Mouse (Mus musculus): ENCODE measurements around the gene Enah. TPM values are rescaled to one million over a fixed set of nuclear protein-coding genes. Genes with fewer than 3 reads are reported as not detected.

The Enah gene
- 27.3 and 33.5 TPM in 2 replicates for polyA plus RNA-seq (2015; fragmentation: Nextera tagmentation; extraction: Ambion mirVana)

- Histone ChIP-seq H3K4me2 (ENCODE audit: low read length) (peak within 1 kb of the TSS; percentile 50), H3K9ac (ENCODE audit: low read depth, low read length) (peak within 1 kb of the TSS; percentile 90), H3K27me3 (ENCODE audit: control insufficient read depth, insufficient read depth, low read depth, low read length) (no peaks in the 10 kb centered on the region), H3K4me3 (ENCODE audit: low read depth, low read length) (peak within 1 kb of the TSS; percentile 87), H3K9me3 (replicated peaks; ENCODE audit: control insufficient read depth, low read length, poor library complexity, severe bottlenecking) (no peaks in the 10 kb centered on the region), H3K4me1 (ENCODE audit: control insufficient read depth, insufficient read depth, low read length) (peaks cover 27% of the 10 kb centered on the region), H3K27ac (ENCODE audit: low read length) (peak within 1 kb of the TSS; percentile 99), H3K36me3 (ENCODE audit: control insufficient read depth, insufficient read depth, low read length) (no peaks in the 10 kb centered on the region)
- peak; percentile 85 for ATAC-seq
- WGBS, result under 1% methylated on average over 50 of the region's 109 CpGs
Measured at GRCm38 (mm10) chr1:182019926-182020801, at the start of gene Enah. Gene Enah (minus strand): TSS chr1:182019990.

DNA sequence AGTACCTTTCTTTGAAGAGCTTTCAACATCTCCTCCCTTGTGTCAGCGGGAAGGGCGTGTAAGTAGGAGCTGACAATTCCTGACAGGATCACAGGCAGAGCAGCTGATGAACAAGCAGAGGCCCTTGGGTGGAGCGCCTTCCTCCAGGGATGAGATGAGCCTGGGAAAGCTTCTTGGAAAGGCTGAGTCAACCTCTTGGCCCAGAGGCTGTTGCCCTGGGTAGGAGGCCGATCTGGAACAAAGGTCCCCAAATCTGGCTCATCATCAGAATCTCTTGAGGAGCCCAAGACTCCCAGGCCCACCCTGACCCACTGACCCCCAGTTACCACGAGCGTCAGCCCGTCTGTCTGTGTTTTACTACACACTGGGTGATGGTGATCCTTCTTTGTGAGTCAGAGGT lies 48.3 kb upstream of the Enah start:
- no peak overlapping the region for H3K27ac ChIP-seq (ENCODE audit: low read length)
- no peak overlapping the region for H3K9ac ChIP-seq (ENCODE audit: low read depth, low read length)
- 86% methylated on average over 7 of the region's 7 CpGs for WGBS
- no peaks in the 10 kb centered on the region for H3K36me3 ChIP-seq (ENCODE audit: control insufficient read depth, insufficient read depth, low read length)
- no peaks in the 10 kb centered on the region for H3K27me3 ChIP-seq (ENCODE audit: control insufficient read depth, insufficient read depth, low read depth, low read length)
- no peak for ATAC-seq
- no peak overlapping the region for H3K4me3 ChIP-seq (ENCODE audit: low read depth, low read length)
- no peak overlapping the region for H3K4me2 ChIP-seq (ENCODE audit: low read length)
- no peaks in the 10 kb centered on the region for H3K4me1 ChIP-seq (ENCODE audit: control insufficient read depth, insufficient read depth, low read length)
- no peaks in the 10 kb centered on the region for H3K9me3 ChIP-seq (replicated peaks; ENCODE audit: control insufficient read depth, low read length, poor library complexity, severe bottlenecking)

DNA sequence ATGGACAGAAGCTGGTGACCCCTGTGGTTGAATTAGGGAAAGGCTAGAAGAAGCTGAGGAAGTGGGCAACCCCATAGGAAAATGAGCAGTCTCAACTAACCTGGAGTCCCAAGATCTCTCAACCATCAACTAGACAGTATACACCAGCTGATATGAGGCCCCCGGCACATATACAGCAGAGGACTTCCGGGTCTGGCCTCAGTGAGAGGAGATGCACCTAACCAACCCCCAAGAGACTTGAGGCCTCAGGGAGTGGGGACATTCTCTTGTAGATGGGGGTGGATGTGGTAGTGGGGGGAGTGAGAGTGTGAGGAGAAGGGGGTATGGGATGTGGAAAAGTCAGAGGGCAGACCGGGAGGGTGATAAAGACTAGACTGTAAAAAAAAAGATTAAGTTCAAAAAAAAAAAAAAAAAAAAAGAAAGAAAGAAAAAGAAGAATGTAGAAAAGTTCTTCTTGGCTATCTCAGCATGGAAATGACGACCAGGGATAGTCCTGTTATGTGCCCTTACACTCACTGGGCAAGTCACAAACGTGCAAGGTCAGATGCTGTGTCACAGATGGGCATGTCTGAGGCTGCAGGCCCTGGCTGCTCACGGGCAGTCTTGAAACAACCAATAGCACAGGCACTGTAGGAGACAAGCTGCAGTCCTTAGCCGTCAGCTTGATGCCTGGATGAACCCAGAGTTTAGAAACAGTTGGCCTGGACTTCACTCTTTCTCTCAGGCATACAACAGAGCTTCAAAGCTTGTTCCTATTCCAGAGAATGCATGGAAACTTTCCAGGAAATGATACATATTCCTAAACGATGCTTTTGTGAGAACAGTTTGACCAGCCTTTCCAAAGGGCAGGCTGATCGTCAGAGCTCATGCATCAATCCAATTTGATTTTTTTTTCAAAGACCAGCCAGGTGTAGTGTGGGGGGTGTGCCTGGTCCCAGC lies 47.0 kb upstream of the Enah start:
- ATAC-seq, result no peak
- no peaks in the 10 kb centered on the region for H3K4me1 ChIP-seq (ENCODE audit: control insufficient read depth, insufficient read depth, low read length)
- no peaks in the 10 kb centered on the region for H3K36me3 ChIP-seq (ENCODE audit: control insufficient read depth, insufficient read depth, low read length)
- no peak overlapping the region for H3K4me3 ChIP-seq (ENCODE audit: low read depth, low read length)
- H3K27ac ChIP-seq (ENCODE audit: low read length), result no peak overlapping the region
- WGBS, result 75% methylated on average over 9 of the region's 9 CpGs
- H3K27me3 ChIP-seq (ENCODE audit: control insufficient read depth, insufficient read depth, low read depth, low read length), result no peaks in the 10 kb centered on the region
- no peaks in the 10 kb centered on the region for H3K9me3 ChIP-seq (replicated peaks; ENCODE audit: control insufficient read depth, low read length, poor library complexity, severe bottlenecking)
- H3K9ac ChIP-seq (ENCODE audit: low read depth, low read length), result no peak overlapping the region
- H3K4me2 ChIP-seq (ENCODE audit: low read length), result no peak overlapping the region

DNA sequence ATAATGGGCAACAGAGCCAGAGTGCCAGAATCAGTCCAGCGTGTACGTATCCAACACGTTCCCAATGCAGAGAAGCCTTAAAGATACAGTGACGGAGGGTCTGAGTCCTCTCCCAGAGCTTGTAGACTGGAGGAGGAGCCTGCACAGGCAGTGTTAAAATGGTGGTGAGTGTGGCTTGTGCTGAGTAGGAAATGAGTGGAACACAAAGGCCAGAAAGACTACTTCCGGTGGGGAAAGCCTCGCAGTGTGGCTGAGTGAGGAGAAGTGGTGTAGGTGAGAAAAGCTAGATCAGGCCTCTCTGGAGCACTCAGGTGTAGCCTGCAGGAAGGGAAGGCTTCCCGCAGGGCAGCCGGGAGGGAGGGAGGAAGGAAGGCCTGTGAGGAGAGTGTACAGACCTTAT lies 43.9 kb upstream of the Enah start:
- WGBS, result 81% methylated on average over 8 of the region's 8 CpGs

GRCm38 (mm10) chr1:182062801-182063200 lies 43.0 kb upstream of the Enah start:
- WGBS, result over 99% methylated on average over 8 of the region's 8 CpGs
- no peaks in the 10 kb centered on the region for H3K4me1 ChIP-seq (ENCODE audit: control insufficient read depth, insufficient read depth, low read length)
- ATAC-seq, result no peak
- no peaks in the 10 kb centered on the region for H3K36me3 ChIP-seq (ENCODE audit: control insufficient read depth, insufficient read depth, low read length)
- no peak overlapping the region for H3K4me2 ChIP-seq (ENCODE audit: low read length)
- no peak overlapping the region for H3K9ac ChIP-seq (ENCODE audit: low read depth, low read length)
- no peak overlapping the region for H3K27ac ChIP-seq (ENCODE audit: low read length)
- no peak overlapping the region for H3K4me3 ChIP-seq (ENCODE audit: low read depth, low read length)
- H3K27me3 ChIP-seq (ENCODE audit: control insufficient read depth, insufficient read depth, low read depth, low read length), result no peaks in the 10 kb centered on the region
- H3K9me3 ChIP-seq (replicated peaks; ENCODE audit: control insufficient read depth, low read length, poor library complexity, severe bottlenecking), result no peaks in the 10 kb centered on the region

More for the DNA sequence above, 43.9 kb upstream of the Enah start:
- Histone ChIP-seq H3K9me3 (replicated peaks; ENCODE audit: control insufficient read depth, low read length, poor library complexity, severe bottlenecking) (no peaks in the 10 kb centered on the region), H3K4me3 (ENCODE audit: low read depth, low read length) (no peak overlapping the region), H3K36me3 (ENCODE audit: control insufficient read depth, insufficient read depth, low read length) (no peaks in the 10 kb centered on the region), H3K9ac (ENCODE audit: low read depth, low read length) (no peak overlapping the region), H3K4me2 (ENCODE audit: low read length) (no peak overlapping the region), H3K4me1 (ENCODE audit: control insufficient read depth, insufficient read depth, low read length) (no peaks in the 10 kb centered on the region), H3K27me3 (ENCODE audit: control insufficient read depth, insufficient read depth, low read depth, low read length) (no peaks in the 10 kb centered on the region), H3K27ac (ENCODE audit: low read length) (no peak overlapping the region)
- no peak for ATAC-seq

- 96% methylated on average over 4 of the region's 4 CpGs for WGBS
- ATAC-seq, result no peak
- no peaks in the 10 kb centered on the region for H3K36me3 ChIP-seq (ENCODE audit: control insufficient read depth, insufficient read depth, low read length)
Measured at GRCm38 (mm10) chr1:182061203-182061602, 41.4 kb upstream of the Enah start.

DNA sequence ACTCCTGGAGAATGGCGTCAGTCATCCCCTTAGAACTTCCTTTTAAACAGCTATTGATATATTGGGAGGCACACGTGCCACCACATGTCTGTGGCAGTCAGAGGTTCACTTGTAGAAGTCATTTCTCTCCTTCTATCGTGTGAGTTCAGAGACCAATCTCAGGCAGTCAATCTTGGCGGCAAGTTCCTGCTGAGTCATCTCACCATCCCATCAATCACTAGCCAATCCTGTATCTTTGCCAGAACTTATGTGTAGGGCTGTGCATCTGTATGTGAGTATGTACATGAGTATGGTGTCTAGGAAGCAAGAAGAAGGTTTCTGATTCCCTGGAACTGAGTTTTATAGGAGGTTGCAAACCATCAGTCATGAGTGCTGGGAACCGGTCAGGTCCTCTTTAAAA lies 40.0 kb upstream of the Enah start:
- Histone ChIP-seq H3K4me2 (ENCODE audit: low read length) (no peak overlapping the region), H3K27me3 (ENCODE audit: control insufficient read depth, insufficient read depth, low read depth, low read length) (no peaks in the 10 kb centered on the region), H3K9ac (ENCODE audit: low read depth, low read length) (no peak overlapping the region), H3K27ac (ENCODE audit: low read length) (no peak overlapping the region), H3K36me3 (ENCODE audit: control insufficient read depth, insufficient read depth, low read length) (no peaks in the 10 kb centered on the region), H3K4me3 (ENCODE audit: low read depth, low read length) (no peak overlapping the region), H3K9me3 (replicated peaks; ENCODE audit: control insufficient read depth, low read length, poor library complexity, severe bottlenecking) (no peaks in the 10 kb centered on the region), H3K4me1 (ENCODE audit: control insufficient read depth, insufficient read depth, low read length) (no peaks in the 10 kb centered on the region)
- 90% methylated on average over 5 of the region's 5 CpGs for WGBS
- ATAC-seq, result no peak

More at GRCm38 (mm10) chr1:182061203-182061602, 41.4 kb upstream of the Enah start:
- Histone ChIP-seq H3K4me2 (ENCODE audit: low read length) (no peak overlapping the region), H3K27ac (ENCODE audit: low read length) (no peak overlapping the region), H3K4me3 (ENCODE audit: low read depth, low read length) (no peak overlapping the region), H3K4me1 (ENCODE audit: control insufficient read depth, insufficient read depth, low read length) (no peaks in the 10 kb centered on the region), H3K27me3 (ENCODE audit: control insufficient read depth, insufficient read depth, low read depth, low read length) (no peaks in the 10 kb centered on the region), H3K9ac (ENCODE audit: low read depth, low read length) (no peak overlapping the region), H3K9me3 (replicated peaks; ENCODE audit: control insufficient read depth, low read length, poor library complexity, severe bottlenecking) (no peaks in the 10 kb centered on the region)

- no peak overlapping the region for H3K9ac ChIP-seq (ENCODE audit: low read depth, low read length)
- no peaks in the 10 kb centered on the region for H3K27me3 ChIP-seq (ENCODE audit: control insufficient read depth, insufficient read depth, low read depth, low read length)
- WGBS, result 69% methylated on average over 6 of the region's 6 CpGs
- no peak overlapping the region for H3K4me2 ChIP-seq (ENCODE audit: low read length)
- ATAC-seq, result no peak
- H3K4me1 ChIP-seq (ENCODE audit: control insufficient read depth, insufficient read depth, low read length), result no peaks in the 10 kb centered on the region
- H3K36me3 ChIP-seq (ENCODE audit: control insufficient read depth, insufficient read depth, low read length), result no peaks in the 10 kb centered on the region
- no peak overlapping the region for H3K4me3 ChIP-seq (ENCODE audit: low read depth, low read length)
- no peaks in the 10 kb centered on the region for H3K9me3 ChIP-seq (replicated peaks; ENCODE audit: control insufficient read depth, low read length, poor library complexity, severe bottlenecking)
- no peak overlapping the region; the same call in 1 of the 2 replicates for H3K27ac ChIP-seq (ENCODE audit: low read length)
Measured at GRCm38 (mm10) chr1:182057998-182058397, 38.2 kb upstream of the Enah start.

All from midbrain, embryonic 16.5 days (tissue).